In genomic region chr1:107565644-107566043, GRCm38 (mm10) we compare ENCODE assay signal across 14 mouse cellular contexts. TPM values are rescaled to one million over a fixed set of nuclear protein-coding genes. Genes with fewer than 3 reads are reported as not detected.
DNase-seq lines count a peak whose midpoint lies in the region; ATAC-seq lines count a peak whose summit lies in the region.
"Had no signal": no experiment of that assay in that cellular context is flagged by ENCODE, and none has a peak within 500 bp of the region (broad histone marks: within the 10 kb centered on the region; RNA-seq: fewer than 3 reads in every experiment).

No protein-coding gene starts in this region.

- no peaks in the 10 kb centered on the region for H3K4me1 ChIP-seq in forebrain, embryonic 14.5 days (ENCODE audit: control insufficient read depth, insufficient read depth, low read length)
- H3K4me1 ChIP-seq in forebrain, embryonic 15.5 days = no peaks in the 10 kb centered on the region
- no peaks in the 10 kb centered on the region for H3K4me1 ChIP-seq in kidney, embryonic 15.5 days
- H3K4me1 ChIP-seq: heart, embryonic 12.5 days; neural tube, embryonic 15.5 days had no signal

- no peak for ATAC-seq in forebrain, embryonic 14.5 days
- ATAC-seq in forebrain, embryonic 15.5 days (replicated peaks) = no peak
- no peak for ATAC-seq in kidney, embryonic 15.5 days (replicated peaks; ENCODE audit: low FRiP score)

- H3K27ac ChIP-seq in forebrain, embryonic 14.5 days (ENCODE audit: low read depth, low read length) = no peak overlapping the region
- no peak overlapping the region for H3K27ac ChIP-seq in forebrain, embryonic 15.5 days (replicated peaks)
- no peak overlapping the region for H3K27ac ChIP-seq in kidney, embryonic 15.5 days
- H3K27ac ChIP-seq: neural tube, embryonic 15.5 days had no signal

- no peaks in the 10 kb centered on the region for H3K27me3 ChIP-seq in forebrain, embryonic 14.5 days (replicated peaks; ENCODE audit: control insufficient read depth, insufficient read depth, low read length)
- H3K27me3 ChIP-seq in forebrain, embryonic 15.5 days = no peaks in the 10 kb centered on the region
- no peaks in the 10 kb centered on the region for H3K27me3 ChIP-seq in kidney, embryonic 15.5 days
- H3K27me3 ChIP-seq: heart, embryonic 12.5 days; neural tube, embryonic 15.5 days had no signal

- DNase-seq in forebrain, embryonic 14.5 days (ENCODE audit: low spot score) = peak; percentile 58
- DNase-seq in kidney, postnatal 36 days = peak; percentile 3 to 18
- DNase-seq in 416B (ENCODE audit: low read depth) = peak; percentile 49
- DNase-seq in ZHBTc4 (ENCODE audit: low read depth, low spot score) = peak; percentile 15
- DNase-seq in gastrocnemius, postnatal 14 days = no peak
- DNase-seq in ovary, adult 18-20 months (ENCODE audit: low spot score) = no peak
- DNase-seq: adrenal gland, postnatal 10 days; left cerebral cortex, postnatal 4 days; thymus, adult 2 months had no signal

- no peaks in the 10 kb centered on the region for H3K36me3 ChIP-seq in forebrain, embryonic 14.5 days (ENCODE audit: control insufficient read depth, insufficient read depth, low read length)
- no peaks in the 10 kb centered on the region for H3K36me3 ChIP-seq in forebrain, embryonic 15.5 days
- H3K36me3 ChIP-seq in kidney, embryonic 15.5 days = no peaks in the 10 kb centered on the region
- H3K36me3 ChIP-seq: heart, embryonic 12.5 days; neural tube, embryonic 15.5 days had no signal

- intact Hi-C loops in gastrocnemius, postnatal 14 days (cut with DNase I; ENCODE audit: low total_unique reads) = no loop called here

- no peak overlapping the region for H3K4me3 ChIP-seq in forebrain, embryonic 14.5 days (ENCODE audit: low read depth, low read length)
- no peak overlapping the region for H3K4me3 ChIP-seq in forebrain, embryonic 15.5 days
- no peak overlapping the region for H3K4me3 ChIP-seq in kidney, embryonic 15.5 days (replicated peaks)
- H3K4me3 ChIP-seq: heart, embryonic 12.5 days; neural tube, embryonic 15.5 days had no signal

- no peak overlapping the region for H3K9ac ChIP-seq in forebrain, embryonic 14.5 days (ENCODE audit: low read length)
- H3K9ac ChIP-seq in forebrain, embryonic 15.5 days (replicated peaks) = no peak overlapping the region
- H3K9ac ChIP-seq in kidney, embryonic 15.5 days = no peak overlapping the region
- H3K9ac ChIP-seq: heart, embryonic 12.5 days; neural tube, embryonic 15.5 days had no signal

- no peaks in the 10 kb centered on the region for H3K9me3 ChIP-seq in forebrain, embryonic 14.5 days (replicated peaks; ENCODE audit: control insufficient read depth, low read length)
- no peaks in the 10 kb centered on the region for H3K9me3 ChIP-seq in forebrain, embryonic 15.5 days
- H3K9me3 ChIP-seq in kidney, embryonic 15.5 days (replicated peaks) = no peaks in the 10 kb centered on the region
- H3K9me3 ChIP-seq: heart, embryonic 12.5 days; neural tube, embryonic 15.5 days had no signal

- no peak overlapping the region for H3K4me2 ChIP-seq in forebrain, embryonic 14.5 days (ENCODE audit: low read length)
- H3K4me2 ChIP-seq in forebrain, embryonic 15.5 days (replicated peaks) = no peak overlapping the region
- no peak overlapping the region for H3K4me2 ChIP-seq in kidney, embryonic 15.5 days
- H3K4me2 ChIP-seq: heart, embryonic 12.5 days; neural tube, embryonic 15.5 days had no signal

RNA-seq across cellular contexts. Expression of gene Serpinb8, which starts 24.2 kb away (rescaled TPM):
- polyA plus RNA-seq in forebrain, embryonic 14.5 days (2014; fragmentation: Nextera tagmentation; extraction: Ambion mirVana) = 0.09 and 0.33 TPM in 2 replicates
- 0.17 and 0.20 TPM in 2 replicates for polyA plus RNA-seq in forebrain, embryonic 15.5 days (2015; fragmentation: Nextera tagmentation; extraction: Ambion mirVana)
- 0.64 and 0.73 TPM in 2 replicates for polyA plus RNA-seq in kidney, embryonic 15.5 days (2015; fragmentation: Nextera tagmentation; extraction: Ambion mirVana)
- 1 to 10 TPM; 1.8 to 4.6 TPM for total RNA-seq in gastrocnemius, postnatal 14 days (2021)
- total RNA-seq: megakaryocyte-erythroid progenitor cell, adult 5-6 weeks had no signal

RNA-seq across cellular contexts. Expression of gene Serpinb2, which starts 54.4 kb away (rescaled TPM):
- 0.19 and 0.28 TPM in 2 replicates for polyA plus RNA-seq in forebrain, embryonic 14.5 days (2014; fragmentation: Nextera tagmentation; extraction: Ambion mirVana)
- polyA plus RNA-seq in forebrain, embryonic 15.5 days (2015; fragmentation: Nextera tagmentation; extraction: Ambion mirVana) = 0.29 and 0.33 TPM in 2 replicates
- polyA plus RNA-seq in kidney, embryonic 15.5 days (2015; fragmentation: Nextera tagmentation; extraction: Ambion mirVana) = 0.32 and 0.53 TPM in 2 replicates
- total RNA-seq in gastrocnemius, postnatal 14 days (2021) = not detected
- total RNA-seq: left cerebral cortex, postnatal 4 days; megakaryocyte-erythroid progenitor cell, adult 5-6 weeks had no signal
- polyA plus RNA-seq: neural tube, embryonic 15.5 days had no signal

Comparison
In these comparisons a context has a peak if more than half of its experiments do, and no peak if none do; other contexts are left out.
1. DNase-seq: peak in forebrain, embryonic 14.5 days (single experiment), kidney, postnatal 36 days (2 of 2), 416B (single experiment) and ZHBTc4 (single experiment); none in gastrocnemius, postnatal 14 days (single experiment) and ovary, adult 18-20 months (single experiment).